Mouse (Mus musculus) thymus, adult 2 months (tissue): Measurements from ENCODE around the gene Gm5148.

Experiments
- CTCF ChIP-seq: fragments of 200-500 bp; IDR thresholded peaks from 2 replicates; pipeline ENCODE4 v1.5.1; 2012; ENCODE audit warnings: mild to moderate bottlenecking, control low read depth, low read length, moderate library complexity, borderline replicate concordance; ENCODE audit not compliant: control insufficient read depth, poor library complexity, insufficient read depth; ENCODE audit errors: extremely low read depth
- POLR2A ChIP-seq: fragments of 200-500 bp; IDR thresholded peaks from 2 replicates; pipeline ENCODE4 v1.6.1; 2012; ENCODE audit warnings: mild to moderate bottlenecking, low read length, control low read depth, moderate library complexity; ENCODE audit not compliant: control insufficient read depth, poor library complexity, insufficient read depth; ENCODE audit errors: extremely low read depth

DNA sequence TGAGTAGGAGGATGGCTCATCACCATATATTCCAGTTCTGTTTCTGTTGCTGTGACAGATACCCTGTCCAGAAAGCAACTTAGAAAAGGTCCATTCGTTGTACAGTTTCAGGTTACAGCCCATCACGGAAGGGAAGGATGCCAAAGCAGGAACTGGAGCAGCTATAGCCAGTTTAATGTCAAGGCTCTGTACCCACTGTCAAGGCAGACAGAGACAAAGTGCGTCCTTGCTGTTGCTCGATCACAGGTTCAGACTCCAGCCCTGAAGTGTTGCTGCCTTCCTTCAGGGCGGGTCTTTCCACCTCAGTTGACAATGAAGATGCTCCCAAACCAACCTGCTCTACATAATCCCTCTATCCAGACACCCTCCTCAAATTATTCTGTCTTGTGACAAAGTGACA is 41.7 kb upstream of the Gm5148 start:
- no peak for TF ChIP-seq POLR2A
- no peak for TF ChIP-seq CTCF
